19 mouse cellular contexts compared by ENCODE assay signal in genomic region chr10:67727580-67727979, GRCm38 (mm10).
"Had no signal": no experiment of that assay in that cellular context is flagged by ENCODE, and none has a peak within 500 bp of the region (broad histone marks: within the 10 kb centered on the region; RNA-seq: fewer than 3 reads in every experiment).

No protein-coding gene starts in this region.

- H3K4me3 ChIP-seq: midbrain, embryonic 10.5 days; midbrain, embryonic 12.5 days; midbrain, embryonic 15.5 days; neural tube, embryonic 13.5 days; neural tube, embryonic 15.5 days had no signal

- H3K9ac ChIP-seq: liver, embryonic 14.5 days; lung, embryonic 14.5 days; midbrain, embryonic 12.5 days; midbrain, embryonic 15.5 days; neural tube, embryonic 13.5 days; neural tube, embryonic 15.5 days had no signal

- ATAC-seq: midbrain, embryonic 15.5 days had no signal

- H3K4me1 ChIP-seq: midbrain, embryonic 10.5 days; midbrain, embryonic 12.5 days; midbrain, embryonic 15.5 days; neural tube, embryonic 13.5 days; neural tube, embryonic 15.5 days had no signal

- H3K9me3 ChIP-seq: midbrain, embryonic 10.5 days; midbrain, embryonic 12.5 days; midbrain, embryonic 15.5 days; neural tube, embryonic 13.5 days; neural tube, embryonic 15.5 days had no signal

- H3K27me3 ChIP-seq: midbrain, embryonic 12.5 days; midbrain, embryonic 15.5 days; neural tube, embryonic 13.5 days had no signal

- H3K27ac ChIP-seq: liver, embryonic 14.5 days; macrophage; midbrain, embryonic 10.5 days; midbrain, embryonic 12.5 days; midbrain, embryonic 15.5 days; neural tube, embryonic 13.5 days; neural tube, embryonic 15.5 days had no signal

- H3K36me3 ChIP-seq: midbrain, embryonic 10.5 days; midbrain, embryonic 12.5 days; midbrain, embryonic 15.5 days; neural tube, embryonic 13.5 days; neural tube, embryonic 15.5 days had no signal

- DNase-seq: lung, adult 18-20 months; lung, embryonic 14.5 days; lung, postnatal 14 days; lung, postnatal 36 days; retina, postnatal 1 day; right cerebral cortex, adult 18-20 months; right cerebral cortex, postnatal 25 days; right cerebral cortex, postnatal 4 days; spleen, adult 18-20 months; thymus, adult 18-20 months; thymus, postnatal 14 days; thymus, postnatal 36 days had no signal

- H3K4me2 ChIP-seq: lung, embryonic 14.5 days; midbrain, embryonic 12.5 days; midbrain, embryonic 15.5 days; neural tube, embryonic 13.5 days; neural tube, embryonic 15.5 days had no signal
